Mouse (Mus musculus) embryonic fibroblast, embryonic 13.5 days (primary cell): ENCODE results near the gene Sh3d19.

ENCODE experiments used
- CTCF ChIP-seq: IDR thresholded peaks from 2 replicates; pipeline ENCODE4 v1.5.1; 2011; ENCODE audit warnings: mild to moderate bottlenecking, control low read depth, low read length, moderate library complexity, borderline replicate concordance; ENCODE audit not compliant: insufficient read depth
- POLR2A ChIP-seq: IDR thresholded peaks from 2 replicates; pipeline ENCODE4 v1.6.1; 2011; ENCODE audit warnings: low read depth, mild to moderate bottlenecking, control low read depth, low read length, moderate library complexity

- TF ChIP-seq CTCF (no peak), POLR2A (no peak)
These were observed 208.8 kb downstream of the Sh3d19 start for GRCm38 (mm10) chr3:86179714-86180113.
